Mouse (Mus musculus): ENCODE results near the gene Tufm.

GRCm38 (mm10) chr7:126499416-126499815 is 12.3 kb downstream of the Tufm start:
- no peak for TF ChIP-seq CTCF (conservative IDR thresholded peaks at IDR 0.05; ENCODE audit: low read length)
- no peak for TF ChIP-seq NANOG (IDR thresholded peaks at IDR 0.05; ENCODE audit: borderline replicate concordance, low read length)
- TF ChIP-seq POU5F1 (IDR thresholded peaks at IDR 0.05; ENCODE audit: borderline replicate concordance, low read length) = no peak
